Mouse (Mus musculus) intestine, embryonic 14.5 days (tissue): ENCODE data around the gene Fus. TPM values are rescaled to one million over a fixed set of nuclear protein-coding genes. Genes with fewer than 3 reads are reported as not detected.
"Not testable (repeated sequence)": the region's sequence is repeated elsewhere in the genome, so short reads cannot be mapped to it uniquely, and the experiment has no call there.

Source experiments
- ATAC-seq: fragments of 200-750 bp; cut with Nextera tagmentation; replicated peaks from 2 replicates; pipeline ENCODE4 v1.8.0; 2017; ENCODE audit warnings: low read depth, moderate number of reproducible peaks, moderate TSS enrichment, moderate library complexity; ENCODE audit not compliant: low FRiP score, low TSS enrichment
- DNase-seq: peaks from one replicate; pipeline ENCODE4 v3.0.0-alpha.2; 2018; ENCODE audit warnings: low spot score
- H3K27ac ChIP-seq: fragments of 300-500 bp; sonication (generic); 2 replicates; pipeline ENCODE4 v1.5.1; 2014; ENCODE audit warnings: low read depth, mild to moderate bottlenecking, control low read depth
- H3K27me3 ChIP-seq: fragments of 300-500 bp; sonication (generic); replicated peaks from 2 replicates; pipeline ENCODE4 v1.6.1; 2014; ENCODE audit warnings: low read length, control low read depth; ENCODE audit not compliant: control insufficient read depth, insufficient read depth
- H3K36me3 ChIP-seq: fragments of 300-500 bp; sonication (generic); 2 replicates; pipeline ENCODE4 v1.6.1; 2014; ENCODE audit warnings: low read length, control low read depth; ENCODE audit not compliant: control insufficient read depth, insufficient read depth
- H3K4me1 ChIP-seq: fragments of 300-500 bp; sonication (generic); replicated peaks from 2 replicates; pipeline ENCODE4 v1.6.1; 2014; ENCODE audit warnings: low read length, control low read depth, mixed read lengths; ENCODE audit not compliant: control insufficient read depth, insufficient read depth
- H3K4me2 ChIP-seq: fragments of 300-500 bp; sonication (generic); 2 replicates; pipeline ENCODE4 v1.6.1; 2014; ENCODE audit warnings: low read length
- H3K4me3 ChIP-seq: fragments of 300-500 bp; sonication (generic); 2 replicates; pipeline ENCODE4 v1.5.1; 2014; ENCODE audit warnings: low read depth, low read length, control low read depth, mixed read lengths
- H3K9ac ChIP-seq: fragments of 300-500 bp; sonication (generic); 2 replicates; pipeline ENCODE4 v1.6.1; 2014; ENCODE audit warnings: mild to moderate bottlenecking, low read length
- H3K9me3 ChIP-seq: fragments of 300-500 bp; sonication (generic); 2 replicates; pipeline ENCODE4 v1.6.1; 2016; ENCODE audit warnings: low read length, control low read depth; ENCODE audit not compliant: control insufficient read depth
- WGBS: fragments of 180-500 bp; shearing (Covaris S2); extraction: QIAGEN DNeasy Blood & Tissue Kit; methylation state at CpG from one replicate; pipeline ENCODE4 v1.1.7; 2014; 5-methylcytosine and 5-hydroxymethylcytosine counted together
- polyA plus RNA-seq: library from polyadenylated mRNA; unstranded; fragments of >200 nt; fragmentation: Nextera tagmentation; extraction: Ambion mirVana; gene quantifications from 2 replicates; pipeline ENCODE4 v1.2.1, GENCODE M21; 2014

Fus gene
- polyA plus RNA-seq, 1 experiment from 2014 or later, result 52.5 TPM

- no peaks in the 10 kb centered on the region for H3K27me3 ChIP-seq
- H3K27ac ChIP-seq, result peak overlapping the region; percentile 65
- DNase-seq, result peak; percentile 72
- peak overlapping the region; percentile 31 for H3K4me2 ChIP-seq
- H3K36me3 ChIP-seq, result no peaks in the 10 kb centered on the region
- H3K9ac ChIP-seq, result peak overlapping the region; percentile 22; the same call in 1 of the 2 replicates
- peaks cover 13% of the 10 kb centered on the region for H3K4me1 ChIP-seq
- no peaks in the 10 kb centered on the region for H3K9me3 ChIP-seq
- 21% methylated on average over 35 of the region's 35 CpGs for WGBS
- ATAC-seq, result peak; percentile 72
- H3K4me3 ChIP-seq, result no peak overlapping the region
Measured at GRCm38 (mm10) chr7:128004487-128005362, 37.5 kb downstream of the Fus start.

DNA sequence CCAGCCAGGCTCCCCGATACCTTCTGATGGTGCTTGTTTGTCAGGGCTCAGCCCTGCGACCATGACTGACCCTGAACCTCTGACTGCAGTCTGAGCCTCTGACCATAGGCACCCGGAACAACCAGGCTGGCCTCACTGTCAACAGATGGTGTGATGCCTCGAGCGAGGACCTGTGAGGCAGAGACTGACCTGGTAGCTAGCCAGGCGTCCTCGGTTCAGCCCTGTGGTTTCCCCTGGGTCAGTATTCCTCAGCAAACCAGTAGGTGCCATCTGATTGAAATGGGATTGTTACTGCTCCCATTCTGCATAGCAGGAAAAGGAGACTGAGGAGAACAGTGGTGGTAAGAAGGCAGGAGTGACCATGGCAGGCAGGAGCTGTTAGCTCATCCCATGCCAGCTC lies 38.9 kb downstream of the Fus start:
- Histone ChIP-seq H3K27me3 (no peaks in the 10 kb centered on the region), H3K27ac (no peak overlapping the region), H3K9me3 (no peaks in the 10 kb centered on the region), H3K4me3 (no peak overlapping the region), H3K36me3 (no peaks in the 10 kb centered on the region), H3K4me2 (no peak overlapping the region), H3K4me1 (peaks cover 17% of the 10 kb centered on the region), H3K9ac (no peak overlapping the region)
- DNase-seq, result no peak
- 80% methylated on average over 7 of the region's 7 CpGs for WGBS
- no peak for ATAC-seq

- Histone ChIP-seq H3K9ac (no peak overlapping the region), H3K27me3 (no peaks in the 10 kb centered on the region), H3K9me3 (no peaks in the 10 kb centered on the region), H3K4me1 (peaks cover 6% of the 10 kb centered on the region), H3K27ac (no peak overlapping the region), H3K4me2 (0 out of 2 replicates have a peak overlapping the region, but pooled peaks have one; percentile 14), H3K36me3 (no peaks in the 10 kb centered on the region), H3K4me3 (no peak overlapping the region)
- ATAC-seq, result no peak
- peak; percentile 50 for DNase-seq
- WGBS, result 50% methylated on average over 40 of the region's 40 CpGs
Measured at GRCm38 (mm10) chr7:128009715-128010340, 42.6 kb downstream of the Fus start.

DNA sequence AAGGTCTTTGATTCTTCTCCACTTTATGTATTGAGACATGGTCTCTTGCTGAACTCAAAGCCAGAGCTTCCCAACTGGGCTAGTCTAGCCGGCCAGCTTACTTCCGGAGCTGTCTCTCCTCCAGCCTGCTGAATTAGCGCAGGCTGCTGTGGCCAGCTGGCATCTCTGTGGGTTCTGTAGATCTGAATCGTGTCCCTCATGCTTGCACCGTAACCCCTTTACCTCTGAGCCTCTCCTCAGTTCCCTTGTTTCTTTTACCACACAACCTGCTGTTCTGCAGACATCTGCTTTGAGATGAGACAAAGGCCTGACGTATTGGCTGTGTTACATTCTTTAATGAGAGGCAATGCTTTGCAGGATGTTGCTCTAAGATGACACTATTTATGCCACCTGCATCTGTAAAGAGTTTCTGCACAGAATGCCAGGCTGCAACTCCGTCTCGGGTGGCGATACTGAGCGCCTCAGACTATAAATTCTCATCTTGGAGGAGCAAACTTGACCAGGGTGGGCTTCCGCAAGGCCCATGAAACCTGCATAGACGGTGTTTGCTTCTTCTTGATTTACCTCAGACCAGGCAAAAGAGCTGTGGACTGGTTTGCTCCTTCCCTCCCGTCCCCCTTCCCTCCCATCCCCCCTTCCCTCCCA lies 45.0 kb downstream of the Fus start:
- Histone ChIP-seq H3K4me1 (0 out of 2 replicates have a peak, but pooled peaks cover 4% of the 10 kb centered on the region), H3K4me3 (no peak overlapping the region), H3K36me3 (no peaks in the 10 kb centered on the region), H3K27ac (no peak overlapping the region), H3K9me3 (no peaks in the 10 kb centered on the region), H3K4me2 (no peak overlapping the region), H3K27me3 (no peaks in the 10 kb centered on the region), H3K9ac (no peak overlapping the region)
- no peak for ATAC-seq
- DNase-seq, result no peak
- WGBS, result 69% methylated on average over 13 of the region's 13 CpGs

DNA sequence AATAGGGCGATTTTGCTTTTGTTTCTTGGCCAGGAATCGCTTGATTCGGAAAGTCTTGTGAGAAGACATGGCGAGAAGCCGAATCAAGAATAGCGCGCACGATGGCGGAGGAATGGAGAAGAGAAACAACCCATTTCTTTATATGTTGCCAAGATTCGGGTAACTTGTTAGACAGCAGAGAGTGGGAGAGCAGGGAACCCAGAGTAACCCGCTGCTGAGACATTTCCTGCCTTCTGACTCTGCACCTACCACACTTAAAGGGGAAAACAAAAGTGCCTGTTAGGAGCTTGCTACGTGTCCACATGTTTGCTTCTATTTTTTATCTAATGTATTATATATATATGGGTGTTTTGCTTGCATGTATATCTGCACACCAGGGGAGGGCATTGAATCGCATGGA lies 45.9 kb downstream of the Fus start:
- Histone ChIP-seq H3K4me1 (0 out of 2 replicates have a peak, but pooled peaks cover 4% of the 10 kb centered on the region), H3K9me3 (no peaks in the 10 kb centered on the region), H3K4me3 (no peak overlapping the region), H3K27me3 (no peaks in the 10 kb centered on the region), H3K36me3 (no peaks in the 10 kb centered on the region), H3K27ac (no peak overlapping the region), H3K4me2 (no peak overlapping the region), H3K9ac (no peak overlapping the region)
- ATAC-seq (no peak), DNase-seq (no peak)
- WGBS, result 92% methylated on average over 13 of the region's 13 CpGs

GRCm38 (mm10) chr7:128016134-128016533 lies 48.9 kb downstream of the Fus start:
- H3K4me3 ChIP-seq, ATAC-seq, H3K4me1 ChIP-seq, H3K27ac ChIP-seq, H3K36me3 ChIP-seq, H3K9me3 ChIP-seq, H3K4me2 ChIP-seq, H3K27me3 ChIP-seq, H3K9ac ChIP-seq, DNase-seq: not testable (repeated sequence)
- 61% methylated on average over 5 of the region's 5 CpGs for WGBS

GRCm38 (mm10) chr7:128016650-128017049 lies 49.4 kb downstream of the Fus start:
- ATAC-seq (no peak), DNase-seq (no peak)
- Histone ChIP-seq H3K4me3 (no peak overlapping the region), H3K27ac (no peak overlapping the region), H3K9me3 (no peaks in the 10 kb centered on the region), H3K36me3 (no peaks in the 10 kb centered on the region), H3K4me1 (no peaks in the 10 kb centered on the region), H3K4me2 (no peak overlapping the region), H3K9ac (no peak overlapping the region), H3K27me3 (no peaks in the 10 kb centered on the region)
- WGBS, result 81% methylated on average over 6 of the region's 6 CpGs

- H3K4me1 ChIP-seq, result no peaks in the 10 kb centered on the region
- H3K4me2 ChIP-seq, result no peak overlapping the region
- no peak overlapping the region for H3K9ac ChIP-seq
- WGBS, result 93% methylated on average over 3 of the region's 3 CpGs
- no peak overlapping the region for H3K27ac ChIP-seq
- no peak overlapping the region for H3K4me3 ChIP-seq
- no peak for ATAC-seq
- no peak for DNase-seq
- no peaks in the 10 kb centered on the region for H3K9me3 ChIP-seq
- no peaks in the 10 kb centered on the region for H3K27me3 ChIP-seq
- no peaks in the 10 kb centered on the region for H3K36me3 ChIP-seq
Measured at GRCm38 (mm10) chr7:128018275-128018674, 51.0 kb downstream of the Fus start.
